Mouse (Mus musculus) liver, embryonic 14.5 days (tissue): ENCODE data around the gene Cemip2. TPM values are rescaled to one million over a fixed set of nuclear protein-coding genes. Genes with fewer than 3 reads are reported as not detected.

Source experiments
- ATAC-seq: fragments of 200-750 bp; cut with Nextera tagmentation; 2 replicates; pipeline ENCODE4 v1.8.0; 2017; ENCODE audit warnings: moderate number of reproducible peaks, mild to moderate bottlenecking, moderate library complexity; ENCODE audit not compliant: insufficient read depth
- DNase-seq, 3 experiments: peaks; one replicate each; pipeline ENCODE4 v3.0.0-alpha.2; 2012 to 2013; ENCODE audit warnings: low read depth in 3 of 3, low spot score in 3 of 3
- H3K27ac ChIP-seq: fragments of 300-500 bp; sonication (generic); 2 replicates; pipeline ENCODE4 v1.5.1; 2014; ENCODE audit warnings: moderate library complexity, mild to moderate bottlenecking, control low read depth, inconsistent platforms
- H3K27me3 ChIP-seq: fragments of 300-500 bp; sonication (generic); 2 replicates; pipeline ENCODE4 v1.6.1; 2014; ENCODE audit warnings: mild to moderate bottlenecking, low read length, moderate library complexity; ENCODE audit not compliant: control insufficient read depth, insufficient read depth
- H3K36me3 ChIP-seq: fragments of 300-500 bp; sonication (generic); replicated peaks from 2 replicates; pipeline ENCODE4 v1.6.1; 2014; ENCODE audit warnings: low read depth; ENCODE audit not compliant: control insufficient read depth, insufficient read depth
- H3K4me1 ChIP-seq, 2 experiments: fragments of 200-500 bp in 1 of 2; fragments of 300-500 bp in 1 of 2; sonication (generic) in 1 of 2; replicated peaks; 2 replicates each; pipeline ENCODE4 v1.6.1; 2012 to 2014; ENCODE audit warnings: antibody characterized with exemption in 1 of 2, inconsistent platforms in 1 of 2, low read length in 1 of 2; ENCODE audit not compliant: control insufficient read depth in 2 of 2, insufficient read depth in 2 of 2
- H3K4me2 ChIP-seq: fragments of 300-500 bp; sonication (generic); 2 replicates; pipeline ENCODE4 v1.6.1; 2014; ENCODE audit warnings: low read depth, mild to moderate bottlenecking, control low read depth, moderate library complexity
- H3K4me3 ChIP-seq, 2 experiments: fragments of 200-500 bp in 1 of 2; fragments of 300-500 bp in 1 of 2; sonication (generic) in 1 of 2; 2 replicates each; pipeline ENCODE4 v1.5.1; 2012 to 2014; ENCODE audit warnings: low read depth in 2 of 2, low read length in 2 of 2, mild to moderate bottlenecking in 2 of 2, control low read depth in 1 of 2, inconsistent platforms in 1 of 2, moderate library complexity in 1 of 2; ENCODE audit not compliant: insufficient read depth in 1 of 2
- H3K9ac ChIP-seq: fragments of 300-500 bp; sonication (generic); replicated peaks from 2 replicates; pipeline ENCODE4 v1.6.1; 2014; ENCODE audit warnings: mild to moderate bottlenecking, control low read depth, moderate library complexity
- H3K9me3 ChIP-seq: fragments of 300-500 bp; sonication (generic); 2 replicates; pipeline ENCODE4 v1.6.1; 2016; ENCODE audit warnings: low read length, mixed read lengths; ENCODE audit not compliant: control insufficient read depth
- CTCF ChIP-seq: IDR thresholded peaks from 2 replicates; pipeline ENCODE4 v1.5.1; 2016; ENCODE audit warnings: antibody characterized with exemption, low read depth, control low read depth
- EP300 ChIP-seq: IDR thresholded peaks from 2 replicates; pipeline ENCODE4 v1.6.1; 2016; ENCODE audit warnings: antibody characterized with exemption, low read depth
- WGBS: fragments of 180-500 bp; shearing (Covaris S2); extraction: QIAGEN DNeasy Blood & Tissue Kit; methylation state at CpG from one replicate; pipeline ENCODE4 v1.1.7; 2014; ENCODE audit not compliant: insufficient replicate concordance; 5-methylcytosine and 5-hydroxymethylcytosine counted together
- polyA plus RNA-seq, 2 experiments: library from polyadenylated mRNA; depleted of rRNA in 1 of 2; stranded (reverse) in 1 of 2; unstranded in 1 of 2; fragments of >200 nt; fragmentation: Nextera tagmentation in 1 of 2; extraction: Ambion mirVana in 1 of 2; gene quantifications; 2 replicates each; pipeline versions ENCODE4 v1.2.1 to v1.2.3; 2012 to 2014

Cemip2 gene
- polyA plus RNA-seq, 2 experiments = 3.0 to 6.0 TPM

GRCm38 (mm10) chr19:21805305-21805704 lies 27.2 kb downstream of the Cemip2 start:
- no peak overlapping the region for H3K4me3 ChIP-seq
- H3K36me3 ChIP-seq = no peaks in the 10 kb centered on the region; the same call in none of the 2 replicates
- peaks cover 0 to 3% of the 10 kb centered on the region in 2 experiments; a peak in 1 of 4 replicates for H3K4me1 ChIP-seq
- no peak overlapping the region for H3K27ac ChIP-seq
- H3K27me3 ChIP-seq = no peaks in the 10 kb centered on the region
- no peaks in the 10 kb centered on the region for H3K9me3 ChIP-seq
- H3K4me2 ChIP-seq = no peak overlapping the region
- DNase-seq = no peak
- ATAC-seq = no peak
- H3K9ac ChIP-seq = no peak overlapping the region
- 71% methylated on average over 3 of the region's 3 CpGs for WGBS
- TF ChIP-seq EP300 = no peak
- no peak for TF ChIP-seq CTCF

GRCm38 (mm10) chr19:21810135-21810534 lies 32.0 kb downstream of the Cemip2 start:
- Histone ChIP-seq H3K4me3 (no peak overlapping the region), H3K4me1 (no peaks in the 10 kb centered on the region), H3K9me3 (no peaks in the 10 kb centered on the region), H3K4me2 (no peak overlapping the region), H3K9ac (no peak overlapping the region), H3K27ac (no peak overlapping the region), H3K27me3 (no peaks in the 10 kb centered on the region), H3K36me3 (no peaks in the 10 kb centered on the region; the same call in 1 of the 2 replicates)
- ATAC-seq (no peak), DNase-seq (no peak)
- WGBS = 84% methylated on average over 5 of the region's 5 CpGs
- TF ChIP-seq CTCF = no peak
- TF ChIP-seq EP300 = no peak

GRCm38 (mm10) chr19:21813560-21813959 lies 35.4 kb downstream of the Cemip2 start:
- WGBS = 78% methylated on average over 13 of the region's 13 CpGs
- Histone ChIP-seq H3K4me1 (no peaks in the 10 kb centered on the region), H3K27me3 (no peaks in the 10 kb centered on the region), H3K9ac (no peak overlapping the region), H3K4me2 (no peak overlapping the region), H3K36me3 (no peaks in the 10 kb centered on the region; the same call in 1 of the 2 replicates), H3K4me3 (no peak overlapping the region), H3K27ac (no peak overlapping the region), H3K9me3 (no peaks in the 10 kb centered on the region)
- no peak for ATAC-seq
- TF ChIP-seq EP300 = no peak
- no peak for TF ChIP-seq CTCF
- DNase-seq = no peak

GRCm38 (mm10) chr19:21814433-21815020 lies 36.4 kb downstream of the Cemip2 start:
- no peak for TF ChIP-seq CTCF
- no peak for TF ChIP-seq EP300
- WGBS = 73% methylated on average over 8 of the region's 8 CpGs
- no peak for DNase-seq
- no peak overlapping the region for H3K4me2 ChIP-seq
- H3K9ac ChIP-seq = no peak overlapping the region
- no peaks in the 10 kb centered on the region for H3K9me3 ChIP-seq
- H3K4me3 ChIP-seq = no peak overlapping the region
- ATAC-seq = no peak
- no peaks in the 10 kb centered on the region for H3K27me3 ChIP-seq
- H3K36me3 ChIP-seq = no peaks in the 10 kb centered on the region
- H3K27ac ChIP-seq = no peak overlapping the region
- no peaks in the 10 kb centered on the region for H3K4me1 ChIP-seq

GRCm38 (mm10) chr19:21816260-21816659 lies 38.1 kb downstream of the Cemip2 start:
- H3K36me3 ChIP-seq = no peaks in the 10 kb centered on the region
- TF ChIP-seq CTCF (no peak), EP300 (no peak)
- H3K9ac ChIP-seq = no peak overlapping the region

More at GRCm38 (mm10) chr19:21816260-21816659, 38.1 kb downstream of the Cemip2 start:
- 79% methylated on average over 4 of the region's 4 CpGs for WGBS
- Histone ChIP-seq H3K4me3 (no peak overlapping the region), H3K4me2 (no peak overlapping the region), H3K27me3 (no peaks in the 10 kb centered on the region), H3K27ac (no peak overlapping the region), H3K4me1 (no peaks in the 10 kb centered on the region), H3K9me3 (no peaks in the 10 kb centered on the region)
- DNase-seq = no peak
- no peak for ATAC-seq
